Mouse (Mus musculus) neural tube, embryonic 14.5 days (tissue): ENCODE measurements around the gene Acbd4. TPM values are rescaled to one million over a fixed set of nuclear protein-coding genes. Genes with fewer than 3 reads are reported as not detected.
A peak's percentile ranks its signal among the peaks of the same experiment; 100 is the strongest.

Source experiments
- ATAC-seq: fragments of 200-750 bp; cut with Nextera tagmentation; 2 replicates; pipeline ENCODE4 v1.8.0; 2017; ENCODE audit warnings: low read depth, mild to moderate bottlenecking, moderate TSS enrichment, moderate library complexity
- H3K27ac ChIP-seq: fragments of 300-500 bp; sonication (generic); 2 replicates; pipeline ENCODE4 v1.5.1; 2014; ENCODE audit warnings: low read depth, mild to moderate bottlenecking, control low read depth, low read length, moderate library complexity, mixed read lengths
- H3K27me3 ChIP-seq: fragments of 300-500 bp; sonication (generic); 2 replicates; pipeline ENCODE4 v1.6.1; 2014; ENCODE audit warnings: low read length; ENCODE audit not compliant: control insufficient read depth, insufficient read depth
- H3K36me3 ChIP-seq: fragments of 300-500 bp; sonication (generic); 2 replicates; pipeline ENCODE4 v1.6.1; 2014; ENCODE audit warnings: low read length, mixed read lengths; ENCODE audit not compliant: control insufficient read depth, insufficient read depth
- H3K4me1 ChIP-seq: fragments of 300-500 bp; sonication (generic); 2 replicates; pipeline ENCODE4 v1.6.1; 2014; ENCODE audit warnings: low read length; ENCODE audit not compliant: control insufficient read depth, insufficient read depth
- H3K4me2 ChIP-seq: fragments of 300-500 bp; sonication (generic); 2 replicates; pipeline ENCODE4 v1.6.1; 2014; ENCODE audit warnings: mild to moderate bottlenecking, low read depth, low read length, control low read depth
- H3K4me3 ChIP-seq: fragments of 300-500 bp; sonication (generic); 2 replicates; pipeline ENCODE4 v1.5.1; 2014; ENCODE audit warnings: low read depth, low read length, control low read depth, mixed read lengths
- H3K9ac ChIP-seq: fragments of 300-500 bp; sonication (generic); replicated peaks from 2 replicates; pipeline ENCODE4 v1.6.1; 2014; ENCODE audit warnings: low read depth, mild to moderate bottlenecking, control low read depth, low read length, mixed read lengths
- H3K9me3 ChIP-seq: fragments of 300-500 bp; sonication (generic); 2 replicates; pipeline ENCODE4 v1.6.1; 2016; ENCODE audit warnings: low read length; ENCODE audit not compliant: control insufficient read depth
- WGBS: fragments of 180-500 bp; shearing (Covaris S2); extraction: QIAGEN DNeasy Blood & Tissue Kit; methylation state at CpG from one replicate; pipeline ENCODE4 v1.1.7; 2014; 5-methylcytosine and 5-hydroxymethylcytosine counted together
- polyA plus RNA-seq: library from polyadenylated mRNA; unstranded; fragments of >200 nt; fragmentation: Nextera tagmentation; extraction: Ambion mirVana; gene quantifications from 2 replicates; pipeline ENCODE4 v1.2.1, GENCODE M21; 2014

Acbd4 gene
- polyA plus RNA-seq, 1 experiment from 2014 or later = 8.1 TPM

DNA sequence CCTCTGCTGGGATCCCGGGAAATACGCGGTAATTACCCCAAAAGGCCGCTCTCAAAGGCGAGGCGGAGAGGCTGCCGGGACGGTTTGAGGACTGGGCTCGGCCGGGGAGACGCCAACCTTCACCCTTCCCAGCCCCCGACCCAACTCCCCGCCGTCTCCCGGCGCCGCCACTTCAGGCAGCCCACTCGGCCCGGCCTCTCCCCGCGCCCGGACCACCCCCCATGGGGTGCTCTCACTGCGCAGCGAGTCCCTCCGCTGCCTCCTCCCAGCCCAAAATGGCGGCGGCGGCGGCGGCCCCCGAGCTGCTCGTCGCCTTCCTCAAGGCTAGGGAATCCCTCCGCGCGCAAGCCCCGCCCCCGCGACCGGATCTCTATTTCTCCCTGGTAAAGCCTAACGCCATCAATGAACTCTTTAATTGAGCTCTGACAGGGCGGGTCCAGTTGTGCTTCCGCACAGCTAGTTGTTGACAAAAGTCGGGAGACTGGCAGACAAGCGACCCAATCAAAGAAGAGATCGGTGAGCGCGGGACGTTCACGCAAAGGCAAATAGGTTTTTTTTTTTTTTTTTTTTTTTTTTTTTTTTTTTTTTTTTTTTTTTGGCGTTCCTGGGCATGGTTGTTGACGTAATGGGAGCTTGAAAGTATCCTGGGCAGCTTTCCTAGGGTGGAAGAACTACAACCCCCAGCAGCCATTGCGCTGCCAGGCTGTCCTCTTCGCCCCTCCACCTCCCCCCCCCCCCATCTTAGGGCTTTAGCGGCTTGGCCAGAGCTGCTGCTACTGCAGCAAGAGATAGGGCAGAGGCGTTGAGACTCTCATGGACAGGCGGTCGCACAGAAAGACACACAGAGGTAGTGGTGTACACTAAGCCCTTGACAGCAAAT is 31.3 kb downstream of the Acbd4 start:
- ATAC-seq = peak; percentile 95
- H3K4me1 ChIP-seq = peaks cover 22% of the 10 kb centered on the region; the same call in 1 of the 2 replicates
- WGBS = under 1% methylated on average over 51 of the region's 58 CpGs
- no peaks in the 10 kb centered on the region for H3K9me3 ChIP-seq
- peak overlapping the region; percentile 81 for H3K4me3 ChIP-seq
- H3K27ac ChIP-seq = peak overlapping the region; percentile 97
- H3K27me3 ChIP-seq = no peaks in the 10 kb centered on the region
- H3K36me3 ChIP-seq = no peaks in the 10 kb centered on the region
- peak overlapping the region; percentile 62 for H3K4me2 ChIP-seq
- peak overlapping the region; percentile 97 for H3K9ac ChIP-seq

DNA sequence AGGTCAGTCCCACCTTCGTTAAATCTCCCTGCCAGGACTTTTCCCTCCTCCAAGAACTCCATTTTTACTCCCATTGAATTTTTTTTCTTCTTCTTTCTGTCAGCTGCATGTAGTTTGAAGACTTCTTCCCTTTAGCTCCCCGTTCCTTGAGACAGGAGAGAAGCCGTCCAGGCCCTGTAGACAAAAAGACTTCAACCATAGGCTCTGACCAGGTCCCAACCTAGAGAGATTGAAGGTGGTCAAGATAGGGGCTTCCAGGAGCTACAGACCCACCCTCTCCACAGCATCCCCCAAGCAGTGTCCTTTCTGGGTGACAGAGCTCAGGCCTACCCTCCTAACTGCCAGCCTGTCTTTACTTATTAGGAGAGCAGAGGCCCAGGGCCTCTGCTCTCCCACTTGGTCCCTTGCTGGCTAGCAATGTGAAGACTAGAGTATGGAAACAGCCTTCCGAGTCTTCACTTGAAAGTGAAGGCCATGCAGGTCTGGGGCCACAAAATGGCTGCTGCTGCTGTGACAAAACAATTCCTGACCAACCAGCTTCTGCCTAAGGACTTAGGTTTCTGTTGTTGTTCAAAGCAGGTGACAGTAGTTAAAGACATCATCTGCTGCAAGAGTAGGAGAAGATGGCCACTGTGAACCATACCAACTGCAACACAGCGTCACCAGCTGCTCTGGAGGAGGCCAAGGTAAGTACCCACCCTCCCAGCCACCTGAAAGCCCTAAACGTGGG is 32.1 kb downstream of the Acbd4 start:
- WGBS = 61% methylated on average over 6 of the region's 6 CpGs
- Histone ChIP-seq H3K9ac (peak overlapping the region; percentile 22; the same call in 1 of the 2 replicates), H3K4me3 (peak overlapping the region; percentile 24), H3K27ac (peak overlapping the region; percentile 74), H3K36me3 (no peaks in the 10 kb centered on the region), H3K9me3 (no peaks in the 10 kb centered on the region), H3K27me3 (no peaks in the 10 kb centered on the region), H3K4me1 (peaks cover 22% of the 10 kb centered on the region; the same call in 1 of the 2 replicates), H3K4me2 (peak overlapping the region; percentile 45)
- no peak for ATAC-seq

DNA sequence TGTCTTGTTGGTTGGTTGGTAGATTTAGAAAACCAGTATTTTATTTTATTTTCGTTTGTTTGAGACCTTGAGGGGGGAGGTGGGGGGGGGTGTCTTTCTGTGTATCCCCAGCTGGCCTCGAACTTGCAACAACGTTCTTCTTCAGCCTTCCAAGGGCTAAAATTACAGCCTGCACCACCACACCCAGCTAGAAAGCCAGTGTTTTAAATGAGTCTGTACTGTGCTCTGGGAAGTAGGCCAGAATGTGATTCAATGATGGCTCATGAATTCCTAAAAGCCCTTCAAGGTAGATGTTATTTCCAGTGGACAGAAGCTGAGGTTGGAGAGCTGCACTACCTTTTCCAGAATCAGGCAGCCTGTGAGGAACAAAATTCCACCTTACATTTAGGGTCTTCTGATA is 32.7 kb downstream of the Acbd4 start:
- no peak overlapping the region for H3K27ac ChIP-seq
- ATAC-seq = no peak
- no peaks in the 10 kb centered on the region for H3K9me3 ChIP-seq
- H3K27me3 ChIP-seq = no peaks in the 10 kb centered on the region
- no peak overlapping the region for H3K4me3 ChIP-seq
- peak overlapping the region; percentile 45; the same call in 1 of the 2 replicates for H3K4me2 ChIP-seq
- peaks cover 22% of the 10 kb centered on the region; the same call in 1 of the 2 replicates for H3K4me1 ChIP-seq
- H3K9ac ChIP-seq = no peak overlapping the region
- WGBS = 88% methylated on average over 3 of the region's 3 CpGs
- no peaks in the 10 kb centered on the region for H3K36me3 ChIP-seq

DNA sequence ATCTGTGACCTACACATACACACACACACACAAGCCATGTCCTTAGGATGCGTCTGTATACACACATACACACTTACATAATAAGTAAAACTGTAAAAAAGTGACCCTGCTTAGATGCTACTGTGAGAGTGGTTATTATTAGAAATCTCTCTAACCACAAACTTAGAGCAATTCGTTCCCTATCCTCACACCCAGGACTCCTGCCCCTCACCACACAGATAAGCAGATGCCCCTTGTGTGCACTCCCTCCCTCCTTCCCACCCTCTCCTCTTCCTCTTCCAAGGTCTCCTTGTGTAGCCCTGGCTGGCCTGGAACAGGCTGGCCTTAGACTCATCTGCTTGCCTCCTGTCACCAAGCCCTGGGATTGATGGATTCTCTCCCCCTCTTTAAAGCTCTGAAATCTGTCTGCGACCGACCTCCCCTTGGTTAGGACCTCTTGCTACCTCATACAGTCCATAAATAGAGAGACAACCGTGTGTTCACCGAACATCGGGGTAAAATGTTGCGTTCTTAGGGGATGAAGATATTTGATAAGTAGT is 34.6 kb downstream of the Acbd4 start:
- Histone ChIP-seq H3K4me1 (peaks cover 17% of the 10 kb centered on the region; the same call in 1 of the 2 replicates), H3K27ac (no peak overlapping the region), H3K36me3 (no peaks in the 10 kb centered on the region), H3K4me2 (no peak overlapping the region), H3K27me3 (no peaks in the 10 kb centered on the region), H3K9me3 (no peaks in the 10 kb centered on the region), H3K4me3 (no peak overlapping the region), H3K9ac (no peak overlapping the region)
- WGBS = 91% methylated on average over 8 of the region's 8 CpGs
- ATAC-seq = no peak

DNA sequence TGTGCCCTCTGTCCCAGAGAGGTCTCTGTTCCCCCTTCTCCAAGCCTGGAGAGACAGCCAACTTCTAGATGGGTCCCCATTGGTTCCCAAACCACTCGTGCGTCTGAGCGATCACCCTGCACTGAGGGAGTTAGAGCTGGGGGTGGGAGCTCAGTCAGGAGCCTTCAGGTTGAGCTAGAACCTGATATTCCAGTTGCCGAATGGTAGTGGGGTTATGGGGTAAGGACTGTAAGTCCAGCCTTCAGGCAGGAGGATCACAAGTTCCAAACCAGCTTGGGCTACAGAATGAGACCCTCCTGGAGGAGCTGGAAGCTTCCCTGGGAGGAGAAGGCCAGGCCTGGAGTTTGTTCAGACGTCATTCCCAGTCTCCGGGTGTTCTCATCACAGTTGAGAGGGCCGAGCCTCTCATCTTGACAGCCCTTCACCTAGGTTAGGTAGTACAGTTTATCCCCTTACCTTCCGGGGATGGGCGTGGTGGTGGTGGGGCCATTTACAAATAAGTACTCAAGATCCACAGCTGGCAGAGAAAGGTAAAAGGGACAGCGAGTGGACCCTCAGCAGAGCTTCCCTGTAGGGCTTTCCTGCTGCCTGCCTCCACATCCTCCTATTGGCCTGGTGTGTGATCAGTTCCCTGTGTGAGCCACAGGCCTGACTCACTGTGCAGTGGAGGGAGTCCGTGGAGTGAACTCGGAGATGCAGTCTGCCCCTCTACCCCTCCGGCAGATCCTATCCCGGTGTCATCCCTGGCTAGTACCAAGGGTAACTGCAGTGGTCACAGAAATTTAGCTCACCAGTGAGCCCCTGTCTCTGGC is 38.7 kb downstream of the Acbd4 start:
- Histone ChIP-seq H3K27ac (no peak overlapping the region), H3K36me3 (no peaks in the 10 kb centered on the region), H3K27me3 (no peaks in the 10 kb centered on the region), H3K9me3 (no peaks in the 10 kb centered on the region), H3K4me1 (peaks cover 19% of the 10 kb centered on the region), H3K9ac (no peak overlapping the region), H3K4me2 (no peak overlapping the region), H3K4me3 (no peak overlapping the region)
- ATAC-seq = no peak
- WGBS = 85% methylated on average over 14 of the region's 14 CpGs

DNA sequence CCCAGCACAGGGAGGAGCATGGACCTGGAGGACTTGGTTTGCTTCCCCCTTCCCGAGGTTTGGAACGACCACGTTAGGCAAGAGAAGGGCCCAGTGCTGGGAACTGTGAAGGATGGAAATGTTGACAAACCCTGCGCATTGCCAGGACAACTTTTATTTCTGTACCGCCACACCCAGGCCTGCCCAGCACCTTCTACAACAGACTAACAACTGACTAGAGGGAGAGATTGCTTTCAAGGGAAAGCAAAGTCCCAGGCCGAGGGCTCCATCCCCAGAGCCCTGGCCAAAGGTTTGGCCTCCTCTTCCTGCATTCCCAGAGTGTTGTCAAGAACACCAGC is 39.2 kb downstream of the Acbd4 start:
- H3K9me3 ChIP-seq = no peaks in the 10 kb centered on the region
- H3K4me2 ChIP-seq = no peak overlapping the region
- H3K27ac ChIP-seq = no peak overlapping the region
- H3K27me3 ChIP-seq = no peaks in the 10 kb centered on the region
- WGBS = 60% methylated on average over 6 of the region's 6 CpGs
- no peak for ATAC-seq
- H3K4me3 ChIP-seq = no peak overlapping the region
- H3K4me1 ChIP-seq = peaks cover 16% of the 10 kb centered on the region
- H3K36me3 ChIP-seq = no peaks in the 10 kb centered on the region
- H3K9ac ChIP-seq = no peak overlapping the region

DNA sequence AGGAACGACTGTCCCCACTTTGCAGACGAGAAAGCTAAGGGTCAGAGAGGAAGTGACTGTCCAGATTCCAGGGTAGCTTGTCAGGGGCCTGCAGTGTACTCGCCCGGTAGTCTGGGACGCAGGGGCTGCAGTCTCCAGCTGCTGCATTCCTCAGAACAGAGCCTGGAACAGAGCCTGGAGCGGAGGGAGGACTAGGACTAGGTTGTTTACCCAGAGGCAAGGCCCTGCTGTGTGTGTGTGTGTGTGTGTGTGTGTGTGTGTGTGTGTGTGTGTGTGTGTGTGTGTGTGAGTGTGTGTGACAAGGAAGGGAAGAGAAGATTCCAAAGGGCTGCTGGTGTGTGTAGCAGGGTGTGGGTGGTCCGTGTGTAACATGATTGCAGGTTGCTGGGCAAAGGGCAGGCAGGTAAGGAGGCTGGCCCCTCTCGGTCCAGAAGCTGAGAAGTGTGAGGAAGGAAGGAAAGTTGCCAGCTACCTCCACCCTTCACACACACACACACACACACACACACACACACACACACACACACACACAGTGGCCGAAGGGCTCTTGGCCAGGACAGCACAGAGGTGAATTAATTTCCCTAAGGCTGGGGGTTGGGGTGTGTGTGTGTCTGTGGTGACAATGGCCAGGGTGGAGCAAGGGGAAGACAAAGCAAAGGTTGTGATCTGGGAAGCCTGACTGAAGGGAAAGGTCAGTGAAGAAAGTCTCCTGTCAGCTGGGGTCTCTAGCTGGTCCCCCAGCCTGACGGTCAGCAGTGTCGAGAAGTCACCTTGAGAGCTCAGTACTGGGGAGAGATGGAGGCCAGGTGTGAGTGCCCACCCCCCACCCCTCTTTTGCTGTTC is 39.8 kb downstream of the Acbd4 start:
- Histone ChIP-seq H3K27ac (peak overlapping the region; percentile 74), H3K4me2 (no peak overlapping the region), H3K9ac (0 out of 2 replicates have a peak overlapping the region, but pooled peaks have one; percentile 25), H3K4me1 (peaks cover 16% of the 10 kb centered on the region), H3K27me3 (no peaks in the 10 kb centered on the region), H3K9me3 (no peaks in the 10 kb centered on the region), H3K4me3 (no peak overlapping the region), H3K36me3 (no peaks in the 10 kb centered on the region)
- no peak for ATAC-seq
- WGBS = 38% methylated on average over 11 of the region's 11 CpGs

DNA sequence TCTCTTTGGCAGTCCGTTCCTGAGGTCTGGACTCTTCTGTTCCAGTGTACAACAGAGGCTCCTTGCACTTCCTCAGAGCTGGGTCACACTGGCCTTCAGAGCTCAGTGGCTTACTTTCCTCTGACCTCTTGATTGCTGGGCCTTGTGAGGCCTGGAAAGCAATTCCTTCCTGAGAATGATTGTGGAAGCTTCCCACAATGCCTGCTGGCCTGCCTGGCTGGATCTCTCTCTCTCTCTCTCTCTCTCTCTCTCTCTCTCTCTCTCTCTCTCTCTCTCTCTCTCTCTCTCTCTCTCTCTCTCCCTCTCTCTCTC is 40.4 kb downstream of the Acbd4 start:
- H3K4me3 ChIP-seq = no peak overlapping the region
- H3K9ac ChIP-seq = 0 out of 2 replicates have a peak overlapping the region, but pooled peaks have one; percentile 25
- no peak for ATAC-seq
- H3K27ac ChIP-seq = peak overlapping the region; percentile 74
- H3K27me3 ChIP-seq = no peaks in the 10 kb centered on the region
- H3K4me2 ChIP-seq = peak overlapping the region; percentile 44; the same call in 1 of the 2 replicates
- no peaks in the 10 kb centered on the region for H3K9me3 ChIP-seq
- WGBS = 43% methylated on average over 1 of the region's 1 CpGs
- H3K4me1 ChIP-seq = peaks cover 16% of the 10 kb centered on the region
- no peaks in the 10 kb centered on the region for H3K36me3 ChIP-seq
